Mouse (Mus musculus): ENCODE results near the gene Por.
A peak's percentile ranks its signal among the peaks of the same experiment; 100 is the strongest.

The Por gene

GRCm38 (mm10) chr5:135669741-135670275 is at the start of gene Por:
Gene Por, plus strand, starts transcription at chr5:135670033.
- DNase-seq (ENCODE audit: low spot score) = no peak

DNA sequence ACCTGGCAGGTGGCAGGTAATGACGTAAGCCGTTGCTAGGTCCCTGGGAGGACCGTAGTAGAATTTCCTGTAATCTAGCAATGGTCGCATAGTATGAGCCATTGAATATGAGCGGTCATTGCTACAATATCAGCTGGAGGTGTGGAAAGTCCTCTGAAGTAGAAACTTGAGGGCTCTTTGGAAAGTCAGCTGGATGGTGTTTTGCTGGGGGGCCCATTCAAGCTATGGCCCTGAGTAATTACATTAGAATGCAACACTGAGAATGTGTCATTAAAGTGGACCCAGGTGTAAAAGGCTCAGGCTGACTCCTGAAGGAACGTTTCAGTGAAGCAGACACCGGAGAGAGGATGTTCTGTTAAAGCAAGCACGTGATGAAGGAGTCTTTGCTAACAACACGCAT is 49.3 kb upstream of the Por start:
- DNase-seq (ENCODE audit: low spot score) = no peak

DNA sequence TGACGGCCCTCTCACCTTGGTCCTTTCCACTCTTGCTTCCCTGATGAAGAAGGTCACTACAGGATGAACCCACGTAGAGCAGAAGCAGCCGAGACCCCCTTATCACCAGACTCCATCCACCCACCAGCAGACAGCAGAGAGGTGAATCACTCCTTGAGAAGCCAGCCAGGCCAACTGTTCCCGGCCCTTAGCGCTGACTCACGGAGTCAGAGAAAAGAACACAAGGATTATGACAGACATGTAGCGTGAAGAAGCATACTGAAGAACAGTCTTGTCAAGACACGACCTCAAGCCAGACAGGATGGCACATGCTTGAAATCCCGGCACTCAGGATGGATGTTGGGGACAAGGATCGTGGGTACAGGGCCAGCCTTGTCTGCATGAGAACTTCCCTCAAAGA is 48.1 kb upstream of the Por start:
- DNase-seq (ENCODE audit: low spot score) = no peak

- DNase-seq (ENCODE audit: low spot score) = no peak
These were observed 46.7 kb upstream of the Por start for GRCm38 (mm10) chr5:135623006-135623563.

DNA sequence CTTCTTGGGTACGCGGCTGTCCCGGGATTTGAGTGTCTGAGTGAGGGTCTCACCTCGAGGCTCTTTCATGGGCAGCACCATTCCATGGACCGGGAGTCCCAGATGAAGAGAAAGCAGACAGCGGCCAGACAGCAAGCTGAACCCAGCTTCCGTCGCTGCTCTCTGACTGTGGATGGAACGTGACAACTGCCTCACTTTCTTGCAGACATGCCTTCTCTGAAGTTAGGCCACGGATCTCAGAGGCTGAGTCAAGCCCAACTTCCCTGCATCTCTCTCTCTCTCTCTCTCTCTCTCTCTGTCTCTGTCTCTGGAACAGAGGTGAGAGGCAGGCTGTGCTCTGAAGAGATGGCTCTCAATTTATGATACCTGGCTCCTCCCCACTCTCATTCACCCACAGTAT is 40.9 kb upstream of the Por start:
- no peak for DNase-seq (ENCODE audit: low spot score)

DNA sequence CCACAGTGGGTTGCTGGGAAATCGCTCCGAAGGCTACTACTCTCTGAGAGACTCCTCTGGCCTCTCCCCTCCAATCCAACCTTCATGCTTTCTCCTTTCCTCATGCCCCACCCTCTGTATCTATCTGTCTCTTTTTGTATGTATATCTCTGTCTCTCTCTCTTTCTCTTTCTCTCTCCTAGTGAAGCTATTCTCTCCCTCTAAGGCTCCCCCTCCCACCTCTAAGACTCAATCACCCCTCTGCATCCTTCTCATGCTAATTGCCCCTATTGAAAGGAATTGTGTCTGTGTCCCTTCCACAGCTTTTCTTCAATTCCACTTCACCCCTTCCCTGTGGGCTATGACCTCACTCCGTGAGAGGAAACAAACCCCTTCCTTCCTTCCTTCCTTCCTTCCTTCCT is 40.4 kb upstream of the Por start:
- DNase-seq (ENCODE audit: low spot score) = no peak

GRCm38 (mm10) chr5:135630598-135630997 is 39.2 kb upstream of the Por start:
- DNase-seq (ENCODE audit: low spot score) = peak; percentile 75

DNA sequence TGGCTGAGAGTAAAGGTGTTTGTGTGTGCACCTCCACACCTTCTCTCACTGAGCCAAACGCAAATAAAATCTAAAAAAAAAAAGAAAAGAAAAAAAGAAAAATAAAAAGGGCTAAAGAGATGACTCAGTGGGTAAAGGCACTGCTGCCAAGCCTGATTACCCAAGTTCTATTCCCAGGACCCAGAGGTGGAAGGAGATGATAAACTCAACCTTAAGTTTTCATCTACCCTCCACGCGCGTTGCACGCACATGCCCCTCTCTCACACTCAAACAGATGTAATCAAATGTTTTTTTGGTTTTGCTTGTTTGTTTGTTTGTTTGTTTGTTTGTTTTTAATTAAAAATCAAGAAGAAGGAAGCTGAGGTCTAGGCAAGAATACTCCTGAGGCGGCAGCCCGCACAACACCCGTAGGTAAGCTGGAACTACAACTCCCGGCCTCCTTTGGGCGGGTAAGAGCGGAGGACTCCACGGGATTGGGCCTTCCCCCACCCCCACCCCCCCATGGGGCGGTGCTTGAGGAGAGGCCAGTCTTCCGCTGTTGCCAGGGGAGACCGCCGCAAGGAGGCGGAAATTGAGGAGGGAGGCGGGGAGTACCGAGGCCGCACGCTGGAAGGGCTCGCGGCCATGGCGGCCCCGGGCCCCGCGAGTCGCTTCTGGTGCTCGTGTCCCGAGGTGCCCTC is 37.6 kb upstream of the Por start, which contains the start of gene Rhbdd2:
Rhbdd2 (plus strand) TSS at position 502 of the 680 bp plus-strand sequence.
- peak; percentile 96 for DNase-seq (ENCODE audit: low spot score)

- DNase-seq (ENCODE audit: low spot score) = no peak
These were observed 37.1 kb upstream of the Por start for GRCm38 (mm10) chr5:135632797-135633144.

DNA sequence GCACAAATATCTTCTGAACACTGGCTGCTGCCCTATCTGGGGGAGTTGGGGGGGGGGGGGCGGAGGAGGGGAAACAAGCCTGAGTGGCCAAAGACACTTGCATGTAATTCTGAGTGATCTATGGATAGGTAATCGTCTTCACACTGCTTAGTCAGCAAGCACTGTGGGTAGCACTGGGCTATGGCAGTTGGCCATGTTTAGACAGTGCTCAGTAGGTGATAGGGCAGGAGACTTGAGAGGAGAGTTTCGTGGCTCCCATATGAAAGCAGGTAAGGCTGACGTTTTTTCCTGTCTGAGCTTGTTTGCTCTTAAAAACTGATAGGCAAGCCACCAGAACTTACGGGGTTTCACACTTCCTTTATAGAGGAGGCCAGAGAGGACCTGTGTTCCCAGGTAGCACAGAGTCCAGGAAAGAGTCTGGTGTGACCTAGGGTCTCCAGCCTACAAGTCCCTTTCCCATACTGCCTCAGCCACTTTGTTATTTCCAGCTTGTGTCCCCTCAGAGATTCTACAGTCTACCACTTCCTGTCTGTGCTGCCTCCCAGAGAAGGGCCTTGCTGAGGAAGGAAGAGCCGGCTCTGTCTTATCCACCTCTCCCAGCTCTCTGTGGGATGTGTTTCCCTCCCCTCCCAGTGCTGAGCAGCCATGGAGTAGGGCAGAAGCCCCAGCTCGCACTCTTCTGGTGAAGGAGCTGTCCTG is 29.9 kb upstream of the Por start:
- no peak for DNase-seq (ENCODE audit: low spot score)

DNA sequence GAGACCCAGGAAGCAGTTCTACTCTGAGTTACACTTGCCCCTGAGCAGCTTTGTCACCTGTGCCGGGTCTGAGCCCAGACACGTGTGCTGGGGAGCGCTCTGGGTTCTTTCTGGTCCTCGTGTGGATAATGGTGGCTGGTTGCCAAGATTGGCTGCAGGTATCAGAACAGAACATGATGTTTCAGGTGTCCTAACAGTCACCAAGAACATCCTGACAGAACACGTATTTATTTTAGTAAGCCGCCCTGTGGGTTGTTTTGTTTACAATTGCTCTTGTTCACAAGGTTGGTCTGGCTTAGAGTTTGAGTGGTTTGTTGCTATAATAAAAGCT is 29.4 kb upstream of the Por start:
- no peak for DNase-seq (ENCODE audit: low spot score)

DNA sequence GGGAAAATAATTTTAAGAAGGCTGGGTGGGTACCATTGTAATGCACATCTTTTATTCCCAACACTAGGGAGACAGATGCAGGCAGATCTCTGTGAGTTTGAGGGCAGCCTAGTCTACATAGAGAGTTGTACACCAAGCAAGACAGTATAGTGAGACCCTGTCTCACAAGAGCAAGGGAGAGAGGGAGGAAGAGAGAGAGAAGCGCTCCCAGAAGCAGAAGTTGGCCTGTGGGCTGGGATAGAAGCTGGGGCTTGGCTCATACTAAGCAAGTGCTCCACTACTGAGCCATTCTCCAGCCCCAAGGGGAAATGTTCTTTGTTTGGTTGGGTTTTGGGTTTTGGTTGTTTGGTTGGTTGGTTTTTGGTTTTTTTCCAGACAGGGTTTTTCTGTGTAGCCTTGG is 28.8 kb upstream of the Por start:
- DNase-seq (ENCODE audit: low spot score) = no peak

GRCm38 (mm10) chr5:135642686-135643551 is 26.9 kb upstream of the Por start:
- no peak for DNase-seq (ENCODE audit: low spot score)

DNA sequence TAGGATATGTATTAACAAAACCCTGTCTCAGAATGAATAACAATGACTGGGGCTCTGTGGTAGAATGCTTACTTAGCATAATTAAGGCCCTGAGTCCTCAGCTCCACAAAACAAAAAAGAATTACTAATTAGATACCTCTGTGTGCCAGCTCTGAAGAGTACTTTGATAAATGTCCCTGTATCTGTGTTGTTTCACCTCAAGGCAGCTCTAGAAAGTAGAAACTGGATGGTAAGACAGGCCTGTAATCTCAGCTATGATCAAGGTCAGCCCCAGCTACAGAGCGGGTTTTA is 26.3 kb upstream of the Por start:
- DNase-seq (ENCODE audit: low spot score) = no peak

DNA sequence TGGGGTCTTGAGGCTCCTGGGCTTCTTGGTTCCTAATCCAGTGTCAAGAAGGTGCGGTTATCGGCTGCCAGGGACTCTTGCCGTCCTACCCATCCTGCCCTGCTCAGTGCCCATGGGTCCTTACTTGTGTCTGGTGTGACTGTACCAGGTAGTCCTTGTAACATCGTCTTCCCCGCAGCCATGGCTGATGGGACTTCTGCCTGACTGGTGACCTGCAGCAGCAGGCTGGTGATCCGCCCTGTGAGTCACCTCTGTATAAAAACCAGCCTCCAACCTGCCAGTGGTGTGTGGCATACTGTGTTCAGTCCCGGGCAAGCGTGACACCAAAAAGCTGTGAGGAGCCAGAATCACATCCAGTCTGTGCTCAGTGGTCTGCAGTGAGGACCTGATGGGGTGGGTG is 26.0 kb upstream of the Por start:
- DNase-seq (ENCODE audit: low spot score) = no peak

DNA sequence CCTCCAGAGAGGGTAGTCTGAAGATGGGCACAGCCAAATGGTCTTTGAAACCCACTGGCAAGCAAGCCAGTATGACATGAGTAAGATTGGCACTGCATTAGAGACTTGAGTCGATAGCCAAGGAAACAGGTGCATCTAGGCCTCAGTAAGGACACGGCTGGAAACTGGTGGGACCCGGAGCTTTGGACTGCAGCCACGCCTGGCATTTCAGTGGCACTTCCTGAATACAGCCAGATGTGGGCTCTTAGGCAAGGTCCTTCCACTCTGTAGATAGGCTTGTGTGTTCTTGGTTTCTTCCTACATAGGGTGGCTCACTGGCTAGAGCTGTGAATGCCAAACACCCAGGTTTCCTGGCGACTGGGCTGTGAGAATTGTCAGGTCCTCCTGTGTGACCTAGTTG is 24.5 kb upstream of the Por start:
- no peak for DNase-seq (ENCODE audit: low spot score)

DNA sequence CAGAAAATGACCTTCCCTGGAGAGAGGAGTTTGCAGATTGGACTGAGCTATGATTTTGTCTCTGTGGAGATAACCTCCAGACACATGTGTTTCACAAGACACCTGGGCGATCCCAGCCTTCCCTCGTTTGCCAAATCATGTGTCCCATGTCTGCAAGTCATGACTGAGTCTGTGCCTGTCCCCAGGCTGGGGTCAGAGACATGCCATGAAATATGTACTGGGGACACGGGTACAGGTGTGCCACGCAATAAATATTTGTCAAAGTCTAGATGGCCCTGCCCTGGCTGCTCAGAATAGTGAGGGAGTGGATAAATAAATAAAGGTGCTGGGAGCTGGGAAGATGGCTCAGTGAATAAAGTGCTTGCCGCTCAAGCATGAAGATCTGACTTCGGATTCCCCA is 23.8 kb upstream of the Por start:
- no peak for DNase-seq (ENCODE audit: low spot score)

DNA sequence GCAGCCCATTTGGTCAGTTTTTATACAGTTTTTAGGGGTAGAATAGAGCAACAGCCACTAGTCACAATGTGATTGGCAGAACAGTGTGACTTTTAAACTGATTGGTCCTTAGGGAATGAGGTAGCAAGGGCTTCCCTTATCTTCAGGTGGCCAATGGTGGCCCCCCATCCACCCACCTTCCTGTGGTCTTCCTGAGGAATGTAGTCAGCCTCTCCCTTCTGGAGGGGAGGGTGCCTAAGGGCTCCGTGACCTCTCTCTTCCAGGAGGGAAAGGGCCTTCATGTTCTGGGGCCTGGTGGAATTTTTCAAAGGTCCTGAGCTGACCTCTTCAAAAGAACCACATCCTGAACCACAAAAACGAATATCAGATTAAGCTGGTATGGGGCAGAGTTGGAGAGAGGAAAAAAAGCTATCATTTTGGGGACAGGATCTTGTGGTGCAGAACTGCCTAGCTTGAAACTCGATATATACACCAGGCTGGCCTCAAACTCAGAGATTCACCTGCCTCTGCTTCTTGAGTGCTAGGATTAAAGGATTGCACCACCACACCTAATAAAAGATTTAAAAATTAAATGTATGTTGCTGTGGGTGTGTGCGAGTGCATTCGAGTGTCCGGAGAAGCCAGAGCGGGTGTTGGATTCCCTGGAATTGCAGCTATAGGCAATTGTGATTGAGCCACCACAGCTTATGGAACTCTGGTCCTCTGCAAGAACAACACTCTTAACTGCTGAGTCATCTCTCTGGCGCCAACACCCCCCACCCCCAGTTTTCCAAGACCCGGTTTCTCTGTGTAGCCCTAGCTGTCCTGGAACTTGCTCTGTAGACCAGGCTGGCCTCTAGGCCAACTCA is 21.1 kb upstream of the Por start:
- no peak for DNase-seq (ENCODE audit: low spot score)

DNA sequence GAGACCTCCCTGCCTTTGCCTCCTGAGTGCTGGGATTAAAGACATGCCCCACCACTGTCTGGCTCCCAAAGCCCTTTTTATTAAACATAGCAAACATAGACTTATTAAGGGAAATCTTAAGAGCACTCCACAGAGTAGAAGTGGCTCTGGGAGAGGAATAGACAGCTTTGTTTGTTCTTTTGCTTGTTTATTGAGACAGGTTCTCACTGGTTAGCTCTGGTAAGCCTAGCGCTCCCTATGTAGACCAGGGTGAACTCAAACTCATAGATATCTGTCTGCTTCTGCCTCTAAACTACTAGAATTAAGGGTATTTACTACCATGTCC is 20.6 kb upstream of the Por start:
- no peak for DNase-seq (ENCODE audit: low spot score)

- no peak for DNase-seq (ENCODE audit: low spot score)
These were observed 18.3 kb upstream of the Por start for GRCm38 (mm10) chr5:135651536-135651935.

- DNase-seq (ENCODE audit: low spot score) = no peak
These were observed 16.6 kb upstream of the Por start for GRCm38 (mm10) chr5:135653209-135653608.

- DNase-seq (ENCODE audit: low spot score) = no peak
These were observed 13.8 kb upstream of the Por start for GRCm38 (mm10) chr5:135656046-135656445.

All from urinary bladder, postnatal 25 days (tissue).